Mouse (Mus musculus): Measurements from ENCODE around the gene Cyp39a1.

Gene Cyp39a1

GRCm38 (mm10) chr17:43677317-43677716 is 10.1 kb downstream of the Cyp39a1 start:
- no peak for DNase-seq (ENCODE audit: low spot score in 2 of 2)

DNA sequence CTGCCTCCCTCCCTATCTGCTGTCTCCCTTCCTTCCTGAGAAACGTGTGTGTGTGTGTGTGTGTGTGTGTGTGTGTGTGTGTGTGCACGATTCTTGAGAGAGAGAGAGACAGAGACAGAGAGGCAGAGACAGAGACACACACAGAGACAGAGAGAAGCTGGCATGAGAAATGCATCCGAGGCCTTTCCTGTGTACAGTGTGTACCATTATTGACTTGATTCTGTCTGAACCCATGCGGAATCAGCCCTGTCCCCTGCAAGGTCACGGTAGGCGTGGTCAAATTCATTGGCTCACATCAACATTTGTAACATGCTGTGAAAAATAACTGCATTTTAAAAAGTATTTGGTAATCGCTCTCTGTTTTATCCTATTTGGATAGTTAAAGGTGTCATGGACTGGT is 16.9 kb downstream of the Cyp39a1 start:
- DNase-seq (ENCODE audit: low spot score in 2 of 2) = no peak

DNA sequence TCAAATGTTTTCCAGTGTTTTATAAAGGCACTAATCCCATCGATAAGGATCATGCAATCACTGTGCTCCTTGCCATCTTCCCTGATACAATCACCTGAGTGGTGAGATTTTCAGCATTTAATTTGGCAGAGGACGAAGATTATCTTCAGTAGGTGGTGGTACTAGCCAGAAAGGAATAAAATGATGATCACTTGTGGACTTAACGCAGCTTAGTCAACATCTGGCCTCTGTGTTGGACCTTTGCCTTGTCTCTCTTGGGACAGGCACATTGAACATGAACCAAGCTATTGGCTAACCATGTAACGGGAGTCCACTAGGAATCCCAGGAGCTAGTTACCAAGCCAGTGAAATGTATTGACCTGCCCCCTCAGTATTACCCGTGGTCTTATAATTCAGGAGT is 17.4 kb downstream of the Cyp39a1 start:
- DNase-seq (ENCODE audit: low spot score in 2 of 2) = no peak

DNA sequence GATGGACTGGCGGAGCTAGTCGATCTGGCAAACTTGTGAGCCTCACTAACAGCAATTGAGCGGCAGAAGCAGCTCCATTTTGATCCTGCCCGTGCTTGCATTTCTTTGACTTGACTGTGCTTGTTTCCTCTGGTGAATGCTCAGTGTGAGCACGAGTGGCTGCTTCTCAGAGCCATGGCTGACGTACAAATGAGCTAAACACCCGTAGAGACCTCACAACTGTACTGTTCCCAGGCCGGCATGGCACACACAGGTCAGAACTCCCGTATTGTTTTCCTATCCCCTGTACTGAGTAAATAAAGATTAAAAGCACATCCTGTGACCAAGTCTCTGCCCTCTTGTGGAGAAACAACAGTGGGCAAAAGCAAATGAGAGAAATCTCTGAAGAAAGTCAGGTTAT is 22.4 kb downstream of the Cyp39a1 start:
- DNase-seq (ENCODE audit: low spot score in 2 of 2) = no peak

- DNase-seq (ENCODE audit: low spot score in 2 of 2) = peak; percentile 42 to 55
Observed at GRCm38 (mm10) chr17:43698997-43699649, 31.9 kb downstream of the Cyp39a1 start.

DNA sequence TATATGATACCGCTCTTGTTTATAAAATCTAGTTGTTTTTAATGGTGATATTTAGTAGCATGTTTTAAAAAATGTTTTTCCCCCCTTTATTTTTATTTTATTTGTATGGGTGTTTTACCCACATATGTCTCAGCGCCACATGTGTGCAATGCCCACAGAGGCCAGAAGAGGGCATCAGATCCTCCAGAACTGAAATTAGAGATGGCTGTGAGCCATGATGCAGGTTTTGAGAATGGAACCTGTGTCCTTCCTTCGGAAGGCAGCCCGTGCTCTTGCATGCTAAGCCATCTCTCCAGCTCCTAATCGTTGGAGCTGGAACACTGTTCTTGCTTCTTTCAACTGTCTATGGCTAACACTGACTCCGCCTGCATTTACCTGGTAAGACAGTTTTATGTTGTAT is 33.8 kb downstream of the Cyp39a1 start:
- peak; percentile 19 to 24 for DNase-seq (ENCODE audit: low spot score in 2 of 2)

- DNase-seq (ENCODE audit: low spot score in 2 of 2) = no peak
Observed at GRCm38 (mm10) chr17:43704216-43704930, 37.1 kb downstream of the Cyp39a1 start.

DNA sequence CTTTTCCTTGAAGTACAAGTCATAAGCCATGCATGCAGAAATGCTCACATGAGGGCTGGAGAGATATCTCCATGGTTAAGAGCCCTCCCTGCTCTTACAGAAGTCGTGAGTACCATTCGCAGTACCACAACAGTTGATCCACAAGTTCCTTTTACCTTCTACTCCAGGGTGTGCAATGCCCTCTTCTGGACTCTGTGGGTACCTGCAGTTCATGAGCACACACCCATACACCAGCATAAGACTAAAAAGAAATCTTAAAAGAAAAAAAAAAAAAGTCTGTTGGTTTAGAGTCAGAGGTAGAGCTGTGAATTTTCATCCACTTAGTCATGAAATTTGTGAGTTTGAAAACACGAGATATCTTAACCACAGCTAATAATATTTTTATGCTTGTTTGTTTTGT is 39.5 kb downstream of the Cyp39a1 start:
- DNase-seq (ENCODE audit: low spot score in 2 of 2) = no peak

- DNase-seq (ENCODE audit: low spot score in 2 of 2) = no peak
Observed at GRCm38 (mm10) chr17:43707254-43707653, 40.0 kb downstream of the Cyp39a1 start.

DNA sequence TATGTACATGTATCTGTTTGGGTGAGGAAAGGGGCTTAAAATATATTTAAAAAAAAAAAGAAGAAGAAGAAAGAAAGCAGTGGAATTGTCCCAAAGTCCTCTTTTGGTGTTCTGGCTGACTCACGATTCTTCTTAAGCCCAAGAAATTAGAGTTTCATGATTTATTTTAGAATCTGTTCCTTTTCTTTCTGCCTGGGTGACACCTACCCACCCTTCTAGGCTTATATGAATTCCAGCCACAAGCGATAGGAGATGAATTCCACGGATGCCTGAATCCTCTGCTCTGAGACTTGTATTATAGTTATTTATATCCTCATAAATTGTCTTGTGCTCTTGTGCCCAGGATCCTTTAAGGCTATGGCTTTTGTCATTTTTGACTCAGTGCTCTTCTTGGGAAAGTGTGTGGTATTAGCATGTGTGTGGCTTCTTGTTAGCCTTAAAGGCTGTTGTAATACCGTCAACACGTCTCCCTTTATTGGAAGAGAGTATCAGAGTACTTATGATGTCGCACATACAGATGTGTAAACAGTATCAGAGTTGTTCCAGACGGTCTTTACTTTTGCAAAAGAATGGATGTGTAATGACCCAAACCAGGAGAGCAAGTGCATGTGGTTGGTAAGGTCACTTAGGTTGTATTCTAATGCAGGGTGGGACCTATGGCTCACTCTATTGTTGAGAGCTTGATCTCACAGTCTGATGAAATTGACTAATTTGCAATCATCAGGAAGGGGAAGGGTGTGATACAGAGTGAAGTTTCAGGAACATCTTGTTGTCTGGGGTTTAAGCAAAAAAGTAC is 44.5 kb downstream of the Cyp39a1 start:
- no peak for DNase-seq (ENCODE audit: low spot score in 2 of 2)

DNA sequence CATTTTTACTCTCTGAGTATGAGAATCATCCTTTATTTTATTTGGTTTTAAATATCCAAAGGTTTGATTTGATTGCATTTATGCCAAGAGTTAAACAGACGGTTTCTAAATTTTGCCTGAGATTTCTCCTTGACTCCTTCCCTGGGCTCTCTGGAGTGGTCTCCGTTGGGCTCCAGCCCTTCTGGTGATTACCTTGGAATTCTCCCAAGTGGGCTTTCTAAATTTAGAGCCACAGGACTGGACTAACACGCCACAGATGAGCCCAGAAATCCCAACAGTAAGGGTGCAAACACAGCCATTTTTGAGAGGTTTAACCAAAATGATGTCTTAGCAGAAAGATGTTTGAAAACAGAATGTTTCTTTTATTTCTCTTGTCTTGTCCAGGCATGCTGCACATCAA is 47.0 kb downstream of the Cyp39a1 start:
- no peak for DNase-seq (ENCODE audit: low spot score in 2 of 2)

- DNase-seq (ENCODE audit: low spot score in 2 of 2) = no peak
Observed at GRCm38 (mm10) chr17:43716601-43717000, 49.4 kb downstream of the Cyp39a1 start.

GRCm38 (mm10) chr17:43719401-43719800 is 52.2 kb downstream of the Cyp39a1 start:
- DNase-seq (ENCODE audit: low spot score in 2 of 2) = no peak

DNA sequence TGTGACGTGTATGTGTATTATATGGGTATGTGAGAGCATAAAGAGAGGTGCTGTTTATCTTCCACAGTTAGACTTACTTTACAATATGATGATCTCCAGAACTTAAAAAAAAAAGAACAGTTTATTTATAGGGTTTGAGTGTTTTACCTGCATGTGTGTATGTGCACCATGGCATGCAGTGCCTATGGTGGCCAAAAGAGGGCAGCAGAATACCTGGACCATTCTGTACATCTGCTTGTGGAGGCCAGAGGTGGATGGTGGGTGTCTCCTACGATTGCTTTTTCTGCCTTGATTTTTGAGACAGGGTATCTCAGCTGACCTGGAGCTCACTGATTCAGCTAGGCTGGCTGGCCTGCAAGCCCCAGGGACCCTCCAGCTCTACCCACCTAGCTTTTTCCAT is 57.3 kb downstream of the Cyp39a1 start:
- no peak for DNase-seq (ENCODE audit: low spot score in 2 of 2)

DNA sequence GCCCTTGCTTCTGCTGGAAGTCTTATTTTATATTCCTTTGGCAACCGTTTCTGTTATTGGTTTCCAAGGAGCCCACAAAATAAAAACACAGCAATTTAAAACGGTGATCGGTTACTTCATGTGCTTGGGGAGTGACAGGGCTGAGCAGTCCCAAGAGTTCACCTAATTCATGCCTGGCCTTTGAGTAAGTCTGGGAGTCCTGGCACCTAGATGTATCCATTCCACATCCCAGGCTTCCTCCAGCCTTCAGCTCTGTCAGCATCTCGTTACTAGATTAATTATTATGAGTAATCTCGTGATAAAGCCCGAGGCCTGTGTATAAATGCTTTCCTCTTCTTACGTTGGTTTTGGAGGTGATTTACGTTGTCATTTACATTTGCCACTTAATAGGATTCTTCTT is 64.1 kb downstream of the Cyp39a1 start:
- no peak for DNase-seq (ENCODE audit: low spot score in 2 of 2)

DNA sequence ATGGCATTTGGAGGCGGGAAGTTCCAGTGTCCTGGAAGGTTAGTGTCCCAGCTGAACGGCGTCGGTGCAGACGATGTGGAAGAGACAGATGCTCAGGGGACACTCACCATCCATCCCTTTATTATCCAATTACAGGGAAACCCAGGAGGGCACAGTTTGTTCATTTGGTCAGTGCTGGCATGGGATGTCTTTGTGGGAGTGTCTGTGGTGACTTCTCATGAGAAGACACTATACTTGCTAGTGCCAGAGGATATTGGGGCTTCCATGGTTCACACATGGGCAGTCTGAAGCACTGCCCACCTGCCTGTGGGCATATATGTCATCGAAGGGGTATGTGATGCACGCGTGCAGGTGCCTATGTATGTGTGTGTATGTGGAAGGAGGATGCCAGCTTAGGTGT is 64.8 kb downstream of the Cyp39a1 start:
- DNase-seq (ENCODE audit: low spot score in 2 of 2) = no peak

GRCm38 (mm10) chr17:43734252-43734651 is 67.0 kb downstream of the Cyp39a1 start:
- DNase-seq (ENCODE audit: low spot score in 2 of 2) = no peak

DNA sequence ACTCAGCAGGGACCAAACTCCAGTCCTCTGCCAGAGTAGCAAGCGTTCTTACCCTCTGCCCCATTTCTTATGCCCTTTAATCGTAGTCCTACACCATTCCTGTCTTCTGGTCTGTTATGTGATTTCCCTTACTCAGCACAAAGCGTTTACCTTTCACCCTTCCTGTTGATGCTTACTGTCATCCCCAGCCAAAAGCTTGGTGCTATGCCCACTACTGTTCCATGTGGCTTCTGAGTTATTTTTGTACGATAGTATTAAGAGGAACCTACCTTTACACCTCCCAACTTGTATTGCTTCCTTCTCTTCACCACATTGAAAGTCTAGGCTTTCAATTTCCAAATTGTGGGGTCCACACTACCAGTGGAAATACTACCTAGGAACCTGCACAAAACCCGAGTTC is 76.7 kb downstream of the Cyp39a1 start:
- DNase-seq (ENCODE audit: low spot score in 2 of 2) = no peak

- no peak for DNase-seq (ENCODE audit: low spot score in 2 of 2)
Observed at GRCm38 (mm10) chr17:43744425-43744824, 77.2 kb downstream of the Cyp39a1 start.

DNA sequence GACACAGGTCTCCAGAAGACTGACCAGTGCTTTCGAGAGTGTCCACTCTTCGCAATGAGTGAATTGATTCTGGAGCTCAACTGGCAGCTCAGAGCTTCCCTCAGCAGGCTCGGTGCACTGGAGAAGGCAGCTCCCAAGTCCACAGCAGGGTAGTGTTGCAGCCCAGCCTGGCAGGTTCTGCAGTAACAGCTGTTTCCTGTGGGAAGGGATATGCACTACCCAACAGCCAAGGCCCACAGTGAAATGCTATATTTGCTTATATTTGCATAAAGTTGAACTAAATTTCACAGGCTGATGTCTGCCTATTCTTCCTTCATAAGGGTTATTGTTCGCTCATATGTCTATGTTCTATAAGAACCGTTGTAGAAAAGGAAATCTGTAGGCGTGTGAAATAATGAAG is 83.9 kb downstream of the Cyp39a1 start:
- peak; percentile 26 to 59 for DNase-seq (ENCODE audit: low spot score in 2 of 2)

- no peak for DNase-seq (ENCODE audit: low spot score in 2 of 2)
Observed at GRCm38 (mm10) chr17:43752811-43753210, 85.6 kb downstream of the Cyp39a1 start.

DNA sequence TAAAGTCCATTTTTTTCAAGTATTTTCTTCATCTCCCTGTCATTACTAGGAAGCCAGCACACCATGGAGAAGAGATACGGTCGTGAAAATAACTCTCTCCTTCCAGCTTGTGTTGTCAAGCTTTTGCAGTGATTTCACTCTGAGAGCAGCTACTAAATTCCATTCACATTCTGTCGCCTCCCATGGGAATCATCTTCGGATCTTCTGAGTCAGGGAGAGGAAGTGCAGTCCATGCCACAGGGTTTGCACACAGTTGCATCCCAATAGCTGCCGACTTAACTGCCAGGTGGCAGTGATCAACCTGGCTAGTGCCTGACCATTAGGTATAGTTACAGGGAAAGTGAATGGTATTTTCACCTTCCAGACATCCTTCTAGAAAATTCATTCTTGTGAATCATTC is 87.5 kb downstream of the Cyp39a1 start:
- DNase-seq (ENCODE audit: low spot score in 2 of 2) = no peak
